Mouse (Mus musculus) heart, adult 11 months (tissue): ENCODE data around the gene Olfr476.
"Not testable (repeated sequence)": the region's sequence is repeated elsewhere in the genome, so short reads cannot be mapped to it uniquely, and the experiment has no call there.

ENCODE experiments used
- DNase-seq: peaks from one replicate; pipeline ENCODE4 v3.0.0; 2022

Olfr476 gene

GRCm38 (mm10) chr7:107964503-107964902 lies at the start of gene Olfr476:
Gene Olfr476, plus strand, starts transcription at chr7:107964803.
- no peak for DNase-seq

GRCm38 (mm10) chr7:107930146-107930545 lies 34.5 kb upstream of the Olfr476 start, which contains the start of gene Olfr473:
Gene Olfr473, plus strand, starts transcription at chr7:107930446.
- no peak for DNase-seq

GRCm38 (mm10) chr7:107952539-107952938 lies 12.1 kb upstream of the Olfr476 start:
- DNase-seq = not testable (repeated sequence)

GRCm38 (mm10) chr7:107954343-107954742 lies 10.3 kb upstream of the Olfr476 start, which contains the start of gene Olfr474:
Gene Olfr474, plus strand, starts transcription at chr7:107954643.
- no peak for DNase-seq

GRCm38 (mm10) chr7:107986393-107986792 lies 21.8 kb downstream of the Olfr476 start, which contains the start of gene Olfr477:
Gene Olfr477, plus strand, starts transcription at chr7:107986693.
- no peak for DNase-seq

- DNase-seq = not testable (repeated sequence)
Observed at GRCm38 (mm10) chr7:108014256-108014655, 49.7 kb downstream of the Olfr476 start.
